Mouse (Mus musculus) liver, embryonic 13.5 days (tissue): ENCODE results near the gene Nif3l1. TPM values are rescaled to one million over a fixed set of nuclear protein-coding genes. Genes with fewer than 3 reads are reported as not detected.

Source experiments
- ATAC-seq: fragments of 200-750 bp; cut with Nextera tagmentation; 2 replicates; pipeline ENCODE4 v1.8.0; 2017; ENCODE audit warnings: low read depth, mild to moderate bottlenecking, moderate number of reproducible peaks, moderate library complexity
- DNase-seq: peaks from one replicate; pipeline ENCODE4 v3.0.0; 2022
- H3K27ac ChIP-seq: fragments of 300-500 bp; sonication (generic); 2 replicates; pipeline ENCODE4 v1.5.1; 2015; ENCODE audit warnings: moderate library complexity, mild to moderate bottlenecking, inconsistent platforms
- H3K27me3 ChIP-seq: fragments of 300-500 bp; sonication (generic); 2 replicates; pipeline ENCODE4 v1.6.1; 2015; ENCODE audit warnings: mild to moderate bottlenecking, inconsistent platforms
- H3K36me3 ChIP-seq: fragments of 300-500 bp; sonication (generic); 2 replicates; pipeline ENCODE4 v1.6.1; 2015; ENCODE audit warnings: mild to moderate bottlenecking, inconsistent platforms
- H3K4me1 ChIP-seq: fragments of 300-500 bp; sonication (generic); replicated peaks from 2 replicates; pipeline ENCODE4 v1.6.1; 2015; ENCODE audit warnings: inconsistent platforms
- H3K4me2 ChIP-seq: fragments of 300-500 bp; sonication (generic); 2 replicates; pipeline ENCODE4 v1.6.1; 2015; ENCODE audit warnings: inconsistent platforms, mild to moderate bottlenecking, moderate library complexity
- H3K4me3 ChIP-seq: fragments of 300-500 bp; sonication (generic); replicated peaks from 2 replicates; pipeline ENCODE4 v1.5.1; 2015; ENCODE audit warnings: mild to moderate bottlenecking, inconsistent platforms
- H3K9ac ChIP-seq: fragments of 300-500 bp; sonication (generic); 2 replicates; pipeline ENCODE4 v1.6.1; 2015; ENCODE audit warnings: mild to moderate bottlenecking, inconsistent platforms
- H3K9me3 ChIP-seq: fragments of 300-500 bp; sonication (generic); replicated peaks from 2 replicates; pipeline ENCODE4 v1.6.1; 2016; ENCODE audit warnings: inconsistent platforms
- WGBS: fragments of 180-500 bp; shearing (Covaris S2); methylation state at CpG from one replicate; pipeline ENCODE4 v1.1.7; 2015; ENCODE audit not compliant: insufficient replicate concordance; 5-methylcytosine and 5-hydroxymethylcytosine counted together
- polyA plus RNA-seq: library from polyadenylated mRNA; unstranded; fragments of >200 nt; fragmentation: Nextera tagmentation; extraction: Ambion mirVana; gene quantifications from 2 replicates; pipeline ENCODE4 v1.2.1, GENCODE M21; 2015

The Nif3l1 gene
- polyA plus RNA-seq, 1 experiment from 2014 or later: 21.3 TPM

DNA sequence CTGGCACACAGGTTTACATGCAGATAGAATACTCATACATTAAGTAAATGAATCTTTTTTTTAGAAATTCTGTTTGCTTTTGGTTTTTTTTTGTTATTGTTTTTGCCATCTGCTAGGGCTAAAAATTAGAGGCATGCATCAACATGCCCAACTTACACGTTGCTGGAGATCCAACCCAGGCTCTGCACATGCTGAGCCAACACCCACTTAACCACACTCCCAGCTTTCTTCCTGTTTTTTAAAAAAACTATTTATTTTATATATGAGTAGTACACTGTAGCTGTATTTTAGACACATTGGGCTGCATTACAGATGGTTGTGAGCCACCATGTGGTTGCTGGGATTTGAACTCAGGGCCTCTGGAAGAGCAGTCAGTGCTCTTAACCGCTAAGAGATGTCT lies 28.9 kb upstream of the Nif3l1 start:
- Histone ChIP-seq H3K9ac (no peak overlapping the region), H3K4me3 (no peak overlapping the region), H3K36me3 (peaks cover 90% of the 10 kb centered on the region), H3K9me3 (no peaks in the 10 kb centered on the region), H3K4me2 (no peak overlapping the region), H3K27me3 (no peaks in the 10 kb centered on the region), H3K27ac (no peak overlapping the region), H3K4me1 (peaks cover 10% of the 10 kb centered on the region)
- 68% methylated on average over 2 of the region's 2 CpGs for WGBS
- ATAC-seq (no peak), DNase-seq (no peak)

- no peak overlapping the region for H3K4me2 ChIP-seq
- peaks cover 66% of the 10 kb centered on the region for H3K36me3 ChIP-seq
- 81% methylated on average over 10 of the region's 10 CpGs for WGBS
- ATAC-seq: no peak
- H3K9me3 ChIP-seq: no peaks in the 10 kb centered on the region
- DNase-seq: no peak
- H3K27ac ChIP-seq: no peak overlapping the region
- H3K4me1 ChIP-seq: peaks cover 38% of the 10 kb centered on the region
- H3K4me3 ChIP-seq: no peak overlapping the region
- H3K27me3 ChIP-seq: no peaks in the 10 kb centered on the region
- no peak overlapping the region for H3K9ac ChIP-seq
Measured at GRCm38 (mm10) chr1:58420032-58420431, 24.9 kb upstream of the Nif3l1 start.

DNA sequence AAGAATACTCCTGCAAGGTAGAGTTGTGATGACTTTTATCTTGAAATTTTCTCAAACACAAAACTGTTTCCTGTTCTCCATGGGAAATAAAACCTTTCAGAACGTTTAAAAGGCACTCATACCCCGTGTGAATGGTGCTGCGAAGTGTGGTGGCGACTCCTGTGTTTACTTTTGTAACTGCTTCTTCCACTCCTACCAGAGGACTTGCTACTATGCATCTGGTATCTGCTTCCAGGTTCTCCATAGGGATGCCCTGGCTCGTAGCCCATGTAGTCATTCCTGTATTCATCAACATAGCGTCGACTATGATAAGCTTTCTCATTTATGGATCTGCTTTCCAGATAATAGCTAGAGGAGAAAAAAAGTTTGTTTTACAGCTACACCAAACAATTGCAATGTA lies 24.0 kb upstream of the Nif3l1 start:
- H3K4me3 ChIP-seq: peak overlapping the region; percentile 100; the same call in 1 of the 2 replicates
- peak overlapping the region; percentile 83; the same call in 1 of the 2 replicates for H3K4me2 ChIP-seq
- ATAC-seq (no peak), DNase-seq (no peak)
- H3K36me3 ChIP-seq: peaks cover 58% of the 10 kb centered on the region
- no peak overlapping the region for H3K27ac ChIP-seq
- peaks cover 39% of the 10 kb centered on the region for H3K4me1 ChIP-seq
- no peaks in the 10 kb centered on the region for H3K27me3 ChIP-seq
- H3K9me3 ChIP-seq: no peaks in the 10 kb centered on the region
- H3K9ac ChIP-seq: no peak overlapping the region
- WGBS: 64% methylated on average over 7 of the region's 7 CpGs

DNA sequence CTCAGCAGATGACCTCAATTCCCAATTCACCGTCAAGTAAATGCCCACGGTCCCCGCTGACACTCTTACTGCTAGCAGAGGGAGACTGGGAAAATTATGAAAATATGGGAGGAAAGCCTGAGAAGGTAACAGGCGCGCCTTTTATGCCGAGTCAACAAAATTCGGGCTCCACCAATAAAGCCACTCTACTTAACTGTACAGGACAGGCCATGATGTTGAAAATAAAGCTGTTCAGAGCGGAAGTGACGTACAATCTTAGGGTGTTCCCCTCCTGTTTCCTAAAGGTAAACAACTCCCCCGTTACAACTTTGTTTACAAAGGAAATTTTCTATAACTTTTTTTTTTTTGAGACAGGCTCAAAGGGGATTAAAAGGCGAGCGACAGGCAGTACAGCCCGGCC lies 22.1 kb upstream of the Nif3l1 start:
- DNase-seq: peak; percentile 41
- H3K9ac ChIP-seq: peak overlapping the region; percentile 100
- ATAC-seq: peak; percentile 73

GRCm38 (mm10) chr1:58423371-58424248 lies 21.3 kb upstream of the Nif3l1 start, which contains the start of gene Clk1:
Clk1 (minus strand) TSS chr1:58424066.
- Histone ChIP-seq H3K9me3 (no peaks in the 10 kb centered on the region), H3K27me3 (no peaks in the 10 kb centered on the region), H3K4me2 (peak within 1 kb of the TSS; percentile 83), H3K36me3 (peaks cover 31% of the 10 kb centered on the region), H3K9ac (peak within 1 kb of the TSS; percentile 100), H3K4me1 (peaks cover 37% of the 10 kb centered on the region), H3K4me3 (peak within 1 kb of the TSS; percentile 100), H3K27ac (peak within 1 kb of the TSS; percentile 100)
- under 1% methylated on average over 79 of the region's 79 CpGs for WGBS
- DNase-seq (peak; percentile 93), ATAC-seq (peak; percentile 88)

More for the DNA sequence above, 22.1 kb upstream of the Nif3l1 start:
- Histone ChIP-seq H3K9me3 (no peaks in the 10 kb centered on the region), H3K27ac (peak overlapping the region; percentile 100), H3K27me3 (no peaks in the 10 kb centered on the region), H3K36me3 (peaks cover 39% of the 10 kb centered on the region), H3K4me1 (peaks cover 39% of the 10 kb centered on the region), H3K4me3 (peak overlapping the region; percentile 100), H3K4me2 (peak overlapping the region; percentile 83)
- WGBS: 4% methylated on average over 13 of the region's 13 CpGs

GRCm38 (mm10) chr1:58424551-58424950 lies 20.4 kb upstream of the Nif3l1 start:
- Histone ChIP-seq H3K4me1 (peaks cover 34% of the 10 kb centered on the region), H3K9ac (peak overlapping the region; percentile 100; the same call in 1 of the 2 replicates), H3K27ac (peak overlapping the region; percentile 100), H3K27me3 (no peaks in the 10 kb centered on the region), H3K9me3 (no peaks in the 10 kb centered on the region), H3K4me2 (peak overlapping the region; percentile 60), H3K4me3 (peak overlapping the region; percentile 100), H3K36me3 (peaks cover 22% of the 10 kb centered on the region)
- DNase-seq: no peak
- no peak for ATAC-seq
- 74% methylated on average over 3 of the region's 3 CpGs for WGBS

- WGBS: 7% methylated on average over 10 of the region's 10 CpGs
- H3K4me2 ChIP-seq: peak overlapping the region; percentile 88
- peak; percentile 31; the same call in 1 of the 2 replicates for ATAC-seq
- peak overlapping the region; percentile 87 for H3K27ac ChIP-seq
- no peaks in the 10 kb centered on the region for H3K9me3 ChIP-seq
- no peaks in the 10 kb centered on the region for H3K27me3 ChIP-seq
- peaks cover 35% of the 10 kb centered on the region for H3K36me3 ChIP-seq
- peak overlapping the region; percentile 85 for H3K9ac ChIP-seq
- peak overlapping the region; percentile 76 for H3K4me3 ChIP-seq
- peaks cover 46% of the 10 kb centered on the region for H3K4me1 ChIP-seq
- no peak for DNase-seq
Measured at GRCm38 (mm10) chr1:58444691-58445090, 260 bp upstream of the Nif3l1 start.

DNA sequence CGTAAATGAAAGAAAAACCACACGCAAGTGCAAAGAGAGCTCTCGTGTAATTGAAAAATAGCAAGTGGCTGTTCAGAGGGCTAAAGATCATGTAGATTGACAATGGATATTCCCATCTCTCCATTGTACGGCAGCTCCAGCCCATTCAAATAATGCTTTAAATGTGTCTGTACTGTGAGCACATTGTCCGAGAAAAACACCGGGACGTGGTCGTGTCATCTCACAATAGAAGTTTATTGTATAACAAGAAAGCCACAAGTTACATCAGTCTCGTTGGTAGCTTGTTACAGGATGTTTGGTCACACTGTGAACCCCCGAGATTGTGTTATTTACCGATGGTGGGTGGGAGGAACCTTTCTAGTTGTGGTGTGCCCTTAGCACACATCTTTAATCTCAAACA lies 910 bp downstream of the Nif3l1 start:
- H3K27ac ChIP-seq: peak overlapping the region; percentile 87
- H3K36me3 ChIP-seq: peaks cover 37% of the 10 kb centered on the region
- ATAC-seq (no peak; the same call in 1 of the 2 replicates), DNase-seq (no peak)
- H3K4me1 ChIP-seq: peaks cover 46% of the 10 kb centered on the region
- peak overlapping the region; percentile 85 for H3K9ac ChIP-seq
- WGBS: 6% methylated on average over 11 of the region's 11 CpGs
- peak overlapping the region; percentile 88 for H3K4me2 ChIP-seq
- H3K27me3 ChIP-seq: no peaks in the 10 kb centered on the region
- peak overlapping the region; percentile 76 for H3K4me3 ChIP-seq
- H3K9me3 ChIP-seq: no peaks in the 10 kb centered on the region

DNA sequence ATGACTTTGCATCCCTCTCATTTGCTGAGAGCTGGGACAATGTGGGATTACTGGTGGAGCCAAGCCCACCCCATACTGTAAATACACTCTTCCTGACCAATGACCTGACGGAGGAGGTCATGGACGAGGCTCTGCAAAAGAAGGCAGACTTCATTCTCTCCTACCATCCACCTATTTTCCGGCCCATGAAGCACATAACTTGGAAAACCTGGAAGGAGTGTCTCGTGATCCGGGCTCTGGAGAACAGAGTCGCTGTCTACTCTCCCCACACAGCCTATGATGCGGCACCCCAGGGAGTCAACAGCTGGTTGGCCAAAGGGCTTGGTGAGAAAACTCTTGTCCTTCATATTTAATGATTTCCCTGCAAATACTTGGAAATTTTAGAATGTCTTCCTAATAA lies 2.8 kb downstream of the Nif3l1 start:
- H3K36me3 ChIP-seq: peaks cover 42% of the 10 kb centered on the region
- H3K9me3 ChIP-seq: no peaks in the 10 kb centered on the region
- no peak overlapping the region for H3K4me3 ChIP-seq
- H3K27ac ChIP-seq: no peak overlapping the region
- no peak overlapping the region for H3K9ac ChIP-seq
- DNase-seq (no peak), ATAC-seq (no peak)
- 86% methylated on average over 7 of the region's 7 CpGs for WGBS
- H3K27me3 ChIP-seq: no peaks in the 10 kb centered on the region
- peaks cover 46% of the 10 kb centered on the region for H3K4me1 ChIP-seq
- no peak overlapping the region for H3K4me2 ChIP-seq

DNA sequence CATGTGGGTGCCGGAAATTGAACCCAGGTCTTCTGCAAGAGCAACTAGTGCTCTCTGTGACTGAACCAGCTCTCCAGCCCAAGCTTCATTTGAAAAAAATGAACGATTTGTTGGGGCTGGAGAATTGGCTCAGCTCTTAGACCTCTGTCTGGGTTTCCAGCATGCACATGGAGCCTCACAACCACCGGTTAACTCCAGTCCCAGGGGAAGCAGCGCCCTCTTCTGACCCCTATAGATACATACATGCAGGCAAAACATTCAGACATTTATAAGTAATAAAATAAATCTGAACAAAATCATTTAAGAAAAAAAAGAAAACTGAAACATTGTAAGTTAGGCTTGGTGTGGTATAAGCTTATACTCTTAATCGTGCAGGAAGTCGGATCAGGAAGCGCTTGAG lies 3.4 kb downstream of the Nif3l1 start:
- Histone ChIP-seq H3K36me3 (peaks cover 49% of the 10 kb centered on the region), H3K27ac (no peak overlapping the region), H3K9ac (no peak overlapping the region), H3K9me3 (no peaks in the 10 kb centered on the region), H3K27me3 (no peaks in the 10 kb centered on the region), H3K4me1 (peaks cover 46% of the 10 kb centered on the region), H3K4me3 (no peak overlapping the region), H3K4me2 (no peak overlapping the region)
- ATAC-seq (no peak), DNase-seq (no peak)
- WGBS: 80% methylated on average over 7 of the region's 7 CpGs

DNA sequence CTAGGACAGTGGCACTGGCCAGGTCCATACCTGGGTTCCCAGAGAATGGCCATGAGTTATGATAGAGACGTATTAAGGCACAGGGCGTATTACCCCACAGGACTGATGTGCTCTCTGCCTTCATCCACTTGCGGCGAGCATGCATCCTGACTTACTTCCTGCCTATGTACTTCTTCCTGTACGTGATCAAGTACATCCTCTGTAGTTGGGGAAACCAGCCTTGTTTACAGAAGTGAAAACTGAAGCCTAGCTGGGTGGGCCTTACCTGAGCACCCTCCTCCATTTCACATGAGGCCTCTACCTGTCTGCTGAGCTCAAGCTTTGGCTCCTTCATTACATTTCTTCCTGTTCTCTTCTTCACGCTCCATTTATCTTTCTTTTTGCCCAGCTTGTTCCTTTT lies 9.4 kb downstream of the Nif3l1 start:
- Histone ChIP-seq H3K27ac (no peak overlapping the region), H3K9ac (no peak overlapping the region), H3K36me3 (peaks cover 85% of the 10 kb centered on the region), H3K4me1 (peaks cover 3% of the 10 kb centered on the region), H3K27me3 (no peaks in the 10 kb centered on the region), H3K9me3 (no peaks in the 10 kb centered on the region), H3K4me2 (no peak overlapping the region), H3K4me3 (no peak overlapping the region)
- ATAC-seq (no peak), DNase-seq (no peak)
- WGBS: 77% methylated on average over 6 of the region's 6 CpGs
